Mouse (Mus musculus): ENCODE measurements around the gene Tnfrsf9.

The Tnfrsf9 gene

GRCm38 (mm10) chr4:150914290-150914733, at the start of gene Tnfrsf9, which contains the start of gene Park7:
Tnfrsf9 (plus strand) TSS chr4:150914562.
Park7 (minus strand) TSS chr4:150914437.
- in situ Hi-C loops (cut with MboI, MseI): no loop called here

DNA sequence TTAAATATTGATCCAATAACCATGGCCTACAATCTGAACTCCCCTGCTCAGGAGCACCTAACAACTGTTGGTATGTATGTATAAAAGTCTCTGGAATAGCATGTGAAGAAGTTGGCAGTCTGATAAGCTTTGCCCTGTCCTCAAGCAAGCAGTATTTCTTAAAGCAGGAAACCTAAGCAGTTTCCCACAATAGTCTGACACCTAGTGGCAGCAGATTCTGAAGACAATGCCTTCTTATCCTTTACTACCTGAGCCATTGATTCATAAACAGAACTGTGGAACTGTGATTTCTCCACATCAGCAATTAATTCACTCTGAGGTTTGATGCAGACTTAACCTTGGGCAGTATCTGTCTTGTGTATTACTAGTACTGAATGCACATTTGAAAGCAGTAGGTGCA, 49.0 kb upstream of the Tnfrsf9 start:
- in situ Hi-C loops (cut with MboI, MseI): no loop called here

DNA sequence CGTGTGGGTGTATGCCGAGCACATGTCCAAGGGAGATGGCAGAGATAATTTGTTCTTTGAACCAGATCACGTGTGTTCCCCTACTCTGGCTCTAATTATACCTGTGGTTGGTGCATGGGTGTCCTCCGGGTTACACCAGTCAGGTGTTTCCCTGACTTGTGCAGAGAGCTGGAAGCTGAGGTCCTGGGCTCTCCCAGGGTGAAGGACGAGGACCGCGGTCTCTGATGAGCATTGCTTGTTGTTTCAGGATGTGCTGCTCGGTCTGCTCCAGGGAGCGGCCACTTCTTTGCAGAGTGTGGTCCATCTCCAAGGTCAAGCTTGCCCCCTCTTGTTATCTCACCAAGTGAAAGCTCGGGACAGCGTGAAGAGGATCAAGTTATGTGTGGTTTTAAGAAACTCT, 48.3 kb upstream of the Tnfrsf9 start:
- in situ Hi-C loops (cut with MboI, MseI): no loop called here

- in situ Hi-C loops (cut with MboI, MseI): no loop called here
These were observed 47.9 kb upstream of the Tnfrsf9 start for GRCm38 (mm10) chr4:150866494-150866893.

DNA sequence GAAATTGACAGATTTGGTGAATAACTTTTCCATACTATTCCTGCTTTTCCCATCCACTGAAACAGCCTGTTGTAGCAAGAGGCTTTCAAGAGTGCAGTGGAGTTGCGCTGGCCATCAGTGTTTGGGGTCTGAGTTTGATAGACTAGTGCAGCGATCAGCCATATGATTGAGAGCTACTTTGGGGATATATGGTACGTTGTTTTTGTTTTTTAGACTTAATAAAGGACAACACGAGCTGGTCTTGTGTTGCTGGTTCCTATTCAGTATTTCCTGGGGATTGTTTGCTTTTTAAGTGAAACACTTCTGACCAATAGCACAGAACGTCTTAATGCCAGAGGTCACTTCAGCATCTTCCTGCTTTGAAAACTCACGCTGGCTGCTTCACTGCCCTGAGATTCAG, 46.2 kb upstream of the Tnfrsf9 start:
- in situ Hi-C loops (cut with MboI, MseI): no loop called here

DNA sequence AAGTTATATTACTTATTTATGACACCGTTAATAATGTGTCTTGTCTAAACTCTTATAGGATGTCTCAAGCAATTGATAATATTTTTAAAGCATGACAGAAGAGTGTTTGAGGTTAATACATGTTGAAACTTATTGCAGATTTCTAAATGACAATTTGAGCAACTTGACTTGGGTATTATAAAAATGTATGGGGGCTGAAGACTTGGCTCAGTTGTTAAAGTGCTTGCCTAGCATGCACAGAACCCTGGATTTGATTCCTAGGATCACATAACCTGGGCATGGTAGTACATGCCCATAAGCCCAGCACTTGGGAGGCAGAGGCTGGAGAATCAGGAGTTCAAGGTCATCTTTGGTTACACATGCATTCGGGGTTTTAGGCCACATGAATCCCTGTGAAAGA, 45.5 kb upstream of the Tnfrsf9 start:
- in situ Hi-C loops (cut with MboI, MseI): no loop called here

DNA sequence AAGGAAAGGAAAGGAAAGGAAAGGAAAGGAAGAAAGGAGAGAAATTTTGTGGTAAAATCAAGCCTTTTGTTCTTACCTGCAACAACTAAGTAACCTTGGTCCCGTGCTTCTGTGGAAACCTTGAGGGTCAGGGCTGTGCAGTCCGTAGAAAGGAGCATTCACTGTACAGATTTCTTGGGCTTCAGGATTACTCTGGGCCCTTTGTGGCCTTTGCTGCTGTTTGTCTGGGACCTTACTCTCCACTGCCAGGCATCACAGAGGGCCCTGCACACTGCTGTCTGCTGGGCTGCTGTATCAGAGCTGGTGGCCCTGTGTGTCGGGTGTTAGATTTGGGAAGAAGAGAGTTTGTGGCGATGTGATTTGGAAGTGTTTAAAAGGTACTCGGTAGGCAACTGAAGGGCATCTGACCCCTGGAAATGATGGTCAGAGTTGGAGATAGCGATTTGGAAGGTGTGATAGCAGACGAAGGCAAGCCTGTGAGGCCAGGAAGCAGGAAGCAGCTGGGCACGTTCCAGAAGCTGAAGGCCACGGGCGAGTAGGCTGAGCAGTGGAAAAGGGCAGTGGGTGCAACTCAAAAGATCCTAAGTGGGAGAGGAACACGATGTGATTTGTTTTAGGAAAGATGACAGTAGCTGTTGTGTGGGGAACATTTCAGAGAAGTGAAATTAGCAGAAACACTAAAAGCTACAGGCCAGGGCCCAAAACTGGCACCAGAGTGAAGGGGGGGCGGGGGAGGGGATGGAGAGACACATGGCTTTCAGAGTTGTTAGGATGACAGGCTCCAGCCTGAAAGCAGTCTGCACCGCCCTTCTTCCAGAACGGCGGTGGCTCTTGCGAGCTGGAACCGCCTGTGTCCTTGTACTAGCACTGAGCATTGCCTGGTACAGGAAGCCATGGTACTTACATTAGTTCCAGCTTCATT, 44.8 kb upstream of the Tnfrsf9 start:
- in situ Hi-C loops (cut with MboI, MseI): loop anchor here (10.0 kb wide), 1 partner anchor 545 kb away; no protein-coding TSS in a partner anchor

DNA sequence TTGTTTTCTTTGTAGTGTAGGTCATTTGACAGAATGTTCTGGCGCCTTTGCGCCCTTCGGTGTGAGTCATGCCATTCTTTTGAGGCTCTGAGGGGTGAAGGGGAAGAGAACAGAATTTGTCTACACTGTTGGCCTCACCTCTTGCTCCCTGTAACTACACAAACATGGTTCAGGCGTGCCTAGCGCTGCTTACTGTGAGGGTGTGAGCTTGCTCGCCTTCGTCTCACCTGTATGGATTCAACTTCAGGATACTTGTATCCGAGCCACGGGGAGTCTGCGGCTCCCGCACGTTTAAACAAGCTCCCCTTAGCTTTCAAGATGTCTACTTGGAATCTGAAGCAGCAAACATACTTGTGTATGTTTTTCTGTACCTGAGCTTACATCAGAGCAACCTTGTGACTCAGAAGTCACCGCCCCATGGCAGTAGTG, 43.4 kb upstream of the Tnfrsf9 start:
- in situ Hi-C loops (cut with MboI, MseI): loop anchor here (10.0 kb wide), 1 partner anchor 546 kb away; no protein-coding TSS in a partner anchor

DNA sequence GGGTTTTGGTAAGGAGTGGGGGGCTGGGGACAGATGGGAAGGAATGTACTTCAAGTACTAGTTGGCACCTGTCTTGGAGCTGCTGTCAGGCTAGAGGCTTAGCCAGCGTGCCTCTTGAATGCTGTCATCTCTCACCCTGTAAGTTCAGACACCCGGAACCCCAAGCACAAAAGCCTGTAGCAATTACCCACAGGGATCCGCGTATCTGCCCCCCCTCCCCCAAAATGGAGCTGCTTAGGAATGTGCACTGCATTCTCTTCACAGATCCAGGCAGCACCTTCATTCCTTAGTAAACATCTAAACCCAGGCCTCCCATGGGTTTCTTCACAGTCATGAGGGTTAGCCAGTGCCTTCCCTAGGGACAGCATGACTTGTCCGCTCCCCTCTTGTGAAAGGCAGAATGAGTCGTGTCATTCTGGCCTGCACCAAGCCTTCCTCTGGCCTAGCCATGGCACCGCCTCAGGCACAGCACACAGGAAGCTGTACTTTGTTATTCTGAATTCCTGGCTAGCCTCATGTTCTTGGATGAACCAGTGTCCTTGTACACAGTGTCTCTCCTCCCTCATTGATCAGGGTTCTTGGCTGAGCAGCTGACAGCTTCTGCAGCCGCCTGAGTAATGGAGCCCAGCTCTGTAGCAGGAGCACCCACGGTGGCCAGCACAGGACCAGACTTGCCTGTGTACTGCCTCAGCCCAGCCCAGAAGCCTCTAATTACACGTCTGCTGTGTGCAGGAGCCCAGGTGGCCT, 42.8 kb upstream of the Tnfrsf9 start:
- in situ Hi-C loops (cut with MboI, MseI): loop anchor here (10.0 kb wide), 1 partner anchor 547 kb away; no protein-coding TSS in a partner anchor

DNA sequence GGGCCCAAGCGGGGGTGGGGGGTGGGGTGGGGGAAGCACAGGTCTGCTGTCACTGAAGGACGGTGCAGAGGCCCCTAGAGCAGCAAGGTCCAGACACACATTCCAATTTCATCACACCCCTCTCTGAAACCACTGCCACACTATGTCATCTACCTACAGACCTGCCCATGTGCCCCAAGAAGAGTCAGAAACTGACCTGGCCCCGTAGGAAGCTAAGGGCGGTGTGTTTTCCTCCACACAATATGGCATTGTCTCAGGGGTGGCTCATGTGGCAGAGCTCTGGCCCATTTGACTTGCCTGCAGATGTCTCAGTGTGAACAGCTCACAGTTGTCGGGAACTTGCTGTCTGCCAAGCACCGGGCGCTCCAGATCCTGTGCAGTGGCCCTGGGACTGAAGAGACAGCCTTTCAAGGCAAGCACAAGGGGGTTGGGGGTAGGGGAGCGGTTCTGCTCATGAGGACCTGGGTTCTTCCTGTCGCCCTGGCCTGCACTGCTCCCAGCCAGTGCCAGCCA, 42.2 kb upstream of the Tnfrsf9 start:
- in situ Hi-C loops (cut with MboI, MseI): loop anchor here (10.0 kb wide), 1 partner anchor 547 kb away; no protein-coding TSS in a partner anchor

- in situ Hi-C loops (cut with MboI, MseI): loop anchor here (10.0 kb wide), 1 partner anchor 548 kb away; no protein-coding TSS in a partner anchor
These were observed 41.7 kb upstream of the Tnfrsf9 start for GRCm38 (mm10) chr4:150872681-150873080.

GRCm38 (mm10) chr4:150874416-150874815, 39.9 kb upstream of the Tnfrsf9 start:
- in situ Hi-C loops (cut with MboI, MseI): loop anchor here (10.0 kb wide), 1 partner anchor 550 kb away; no protein-coding TSS in a partner anchor

DNA sequence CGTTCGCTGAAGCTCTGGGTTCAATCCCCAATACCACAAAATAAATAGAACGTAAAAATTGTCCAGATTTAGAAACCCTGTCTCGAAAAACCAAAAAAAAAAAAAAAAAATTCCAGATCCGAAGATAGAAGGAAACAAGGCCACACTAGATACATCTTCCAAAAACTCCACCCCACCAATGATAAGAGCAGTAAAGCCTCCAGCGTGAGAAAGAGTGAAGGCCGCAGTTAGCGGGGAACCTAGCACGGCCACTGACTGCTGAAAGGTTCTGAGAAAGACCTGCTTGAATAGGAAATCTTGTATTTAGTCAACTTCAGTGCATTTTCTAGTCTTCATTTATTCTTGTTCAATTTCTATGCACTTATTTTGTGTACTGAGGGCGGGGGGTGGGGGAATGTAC, 39.0 kb upstream of the Tnfrsf9 start:
- in situ Hi-C loops (cut with MboI, MseI): loop anchor here (10.0 kb wide), 1 partner anchor 551 kb away; no protein-coding TSS in a partner anchor

- in situ Hi-C loops (cut with MboI, MseI): loop anchor here (10.0 kb wide), 1 partner anchor 555 kb away; no protein-coding TSS in a partner anchor
These were observed 34.7 kb upstream of the Tnfrsf9 start for GRCm38 (mm10) chr4:150879631-150880030.

GRCm38 (mm10) chr4:150880364-150880763, 34.0 kb upstream of the Tnfrsf9 start:
- in situ Hi-C loops (cut with MboI, MseI): no loop called here

GRCm38 (mm10) chr4:150882632-150883031, 31.7 kb upstream of the Tnfrsf9 start:
- in situ Hi-C loops (cut with MboI, MseI): no loop called here

- in situ Hi-C loops (cut with MboI, MseI): no loop called here
These were observed 26.5 kb upstream of the Tnfrsf9 start for GRCm38 (mm10) chr4:150887903-150888302.

- in situ Hi-C loops (cut with MboI, MseI): no loop called here
These were observed 25.9 kb upstream of the Tnfrsf9 start for GRCm38 (mm10) chr4:150888492-150888891.

DNA sequence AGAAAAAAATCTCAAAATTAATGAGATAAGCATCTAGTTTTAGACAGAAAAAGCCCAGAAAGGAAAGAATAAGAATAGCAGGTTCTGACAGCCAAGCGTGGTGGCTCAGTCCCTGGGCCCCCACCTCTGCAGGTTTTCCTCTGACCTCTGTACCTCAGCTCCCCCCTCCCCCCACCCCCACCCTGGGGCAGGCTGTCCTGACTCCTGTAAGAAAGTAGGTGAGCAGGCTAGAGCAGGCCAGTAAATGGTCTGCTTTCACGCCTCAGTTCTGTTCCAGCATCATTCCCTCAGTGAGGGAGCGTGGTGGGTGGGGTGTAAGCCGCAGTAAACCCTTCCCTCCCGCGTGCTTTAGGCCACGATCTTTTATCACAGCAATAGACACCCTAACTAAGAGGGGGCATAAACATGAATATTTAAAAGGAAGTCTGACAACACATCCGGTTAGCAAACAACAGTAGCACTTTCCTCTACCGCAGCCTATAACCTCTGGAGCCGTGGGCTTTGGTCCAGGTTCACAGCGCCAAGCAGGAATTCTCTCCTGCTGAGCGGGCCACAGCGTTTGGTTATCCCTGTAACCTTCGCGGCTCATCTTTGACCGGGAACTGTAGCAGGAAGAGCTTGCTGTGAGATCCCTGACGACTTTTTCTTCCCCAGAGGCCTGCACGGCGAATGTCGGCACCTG, 24.9 kb upstream of the Tnfrsf9 start:
- in situ Hi-C loops (cut with MboI, MseI): no loop called here

DNA sequence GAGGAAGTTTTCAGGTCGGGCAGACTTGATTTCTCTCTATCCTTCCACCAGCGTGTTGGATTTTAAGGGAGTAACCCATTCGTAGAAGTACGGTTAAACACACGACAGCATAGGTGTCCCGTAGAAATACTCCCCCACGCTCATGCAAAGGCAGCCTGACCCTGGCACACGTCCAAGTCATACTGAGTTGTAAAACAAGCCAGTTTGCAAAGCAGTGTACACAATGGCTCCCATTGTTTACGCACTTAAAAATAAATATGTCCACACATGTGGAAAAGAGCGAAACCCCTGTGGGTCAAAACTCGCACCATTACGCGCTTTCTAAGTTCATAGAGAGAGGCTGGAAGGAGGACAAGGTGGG, 24.4 kb upstream of the Tnfrsf9 start:
- in situ Hi-C loops (cut with MboI, MseI): loop anchor here (5.0 kb wide), 1 partner anchor 233 kb away; no protein-coding TSS in a partner anchor

DNA sequence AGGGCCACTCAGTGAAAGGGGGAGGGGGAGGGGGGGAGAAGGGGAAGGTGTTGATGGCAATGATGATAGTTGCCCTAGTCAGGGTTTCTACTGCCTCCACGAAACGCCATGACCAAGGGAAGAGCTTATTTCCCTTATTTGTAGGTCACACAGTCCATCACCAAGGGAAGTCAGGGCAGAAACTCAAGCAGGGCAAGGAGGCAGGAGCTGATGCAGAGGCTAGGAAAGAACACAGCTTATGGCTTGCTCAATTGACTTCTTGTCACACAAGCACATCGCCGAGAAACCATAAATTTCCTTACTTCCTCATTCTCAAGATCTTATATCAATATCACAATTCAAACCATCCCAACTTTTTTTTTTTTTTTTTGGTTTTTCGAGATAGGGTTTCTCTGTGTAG, 23.1 kb upstream of the Tnfrsf9 start:
- in situ Hi-C loops (cut with MboI, MseI): loop anchor here (5.0 kb wide), 1 partner anchor 234 kb away; no protein-coding TSS in a partner anchor

Measured in T-helper 2 cell (primary cell).